Mouse (Mus musculus) myocyte (in vitro differentiated cells): Measurements from ENCODE around the gene Zbtb20.

Source experiments
- CEBPB ChIP-seq: IDR thresholded peaks from 2 replicates; pipeline ENCODE4 v1.6.1; 2011; ENCODE audit warnings: mild to moderate bottlenecking, moderate library complexity; ENCODE audit not compliant: poor library complexity, insufficient read depth, severe bottlenecking
- E2F4 ChIP-seq: IDR thresholded peaks from one replicate; pipeline ENCODE4 v1.6.1; 2011; ENCODE audit warnings: mild to moderate bottlenecking, control low read depth, moderate library complexity; ENCODE audit not compliant: insufficient read depth
- MAX ChIP-seq: IDR thresholded peaks from one replicate; pipeline ENCODE4 v1.6.1; 2011; ENCODE audit warnings: low read depth, mild to moderate bottlenecking, control low read depth
- MYOG ChIP-seq, 3 experiments: IDR thresholded peaks; one replicate each; pipeline ENCODE4 v1.6.1; 2011; ENCODE audit warnings: control low read depth in 2 of 3, low read depth in 2 of 3, mild to moderate bottlenecking in 2 of 3; ENCODE audit not compliant: insufficient read length in 2 of 3, control insufficient read depth in 1 of 3, insufficient read depth in 1 of 3
- POLR2A ChIP-seq: IDR thresholded peaks from one replicate; pipeline ENCODE4 v1.6.1; 2011; ENCODE audit warnings: low read depth, mild to moderate bottlenecking, control low read depth, moderate library complexity; ENCODE audit not compliant: insufficient read length
- POLR2AphosphoS2 ChIP-seq: IDR thresholded peaks from one replicate; pipeline ENCODE4 v1.6.1; 2011; ENCODE audit warnings: low read depth, control low read depth; ENCODE audit not compliant: insufficient read length
- REST ChIP-seq: IDR thresholded peaks from one replicate; pipeline ENCODE4 v1.6.1; 2011; ENCODE audit warnings: mild to moderate bottlenecking, control low read depth, moderate library complexity; ENCODE audit not compliant: insufficient read depth, insufficient read length
- SRF ChIP-seq: IDR thresholded peaks from one replicate; pipeline ENCODE4 v1.6.1; 2011; ENCODE audit warnings: low read depth; ENCODE audit not compliant: control insufficient read depth, insufficient read length
- TCF12 ChIP-seq: IDR thresholded peaks from one replicate; pipeline ENCODE4 v1.6.1; 2011; ENCODE audit warnings: mild to moderate bottlenecking, control low read depth; ENCODE audit not compliant: poor library complexity, insufficient read depth, severe bottlenecking
- TCF3 ChIP-seq: IDR thresholded peaks from one replicate; pipeline ENCODE4 v1.6.1; 2011; ENCODE audit warnings: low read depth, control low read depth; ENCODE audit not compliant: insufficient read length
- USF1 ChIP-seq: IDR thresholded peaks from one replicate; pipeline ENCODE4 v1.6.1; 2011; ENCODE audit warnings: low read depth, mild to moderate bottlenecking, control low read depth, moderate library complexity

GRCm38 (mm10) chr16:43409108-43409909 is 533.6 kb downstream of the Zbtb20 start:
- no peak for TF ChIP-seq POLR2A
- TF ChIP-seq MYOG (IDR thresholded peaks at IDR 0.05; ENCODE audit: control insufficient read depth in 1 of 3, insufficient read depth in 1 of 3, insufficient read length in 2 of 3, low read depth in 2 of 3), result no peak
- TF ChIP-seq MAX, result no peak
- no peak for TF ChIP-seq E2F4
- TF ChIP-seq USF1, result no peak
- no peak for TF ChIP-seq CEBPB
- TF ChIP-seq TCF12, result no peak
- no peak for TF ChIP-seq POLR2AphosphoS2
- TF ChIP-seq SRF, result no peak
- no peak for TF ChIP-seq REST
- TF ChIP-seq TCF3, result no peak
